Mouse (Mus musculus) stomach, postnatal 0 days (tissue): Measurements from ENCODE around the gene Prmt8. TPM values are rescaled to one million over a fixed set of nuclear protein-coding genes. Genes with fewer than 3 reads are reported as not detected.

Experiments used
- ATAC-seq: fragments of 200-750 bp; cut with Nextera tagmentation; 2 replicates; pipeline ENCODE4 v1.8.0; 2017; ENCODE audit not compliant: low FRiP score, low TSS enrichment
- DNase-seq: peaks from one replicate; pipeline ENCODE4 v3.0.0-alpha.2; 2016; ENCODE audit warnings: low spot score
- H3K27ac ChIP-seq: fragments of 300-500 bp; sonication (generic); replicated peaks from 2 replicates; pipeline ENCODE4 v1.5.1; 2014; ENCODE audit warnings: mild to moderate bottlenecking, control low read depth
- H3K27me3 ChIP-seq: fragments of 300-500 bp; sonication (generic); 2 replicates; pipeline ENCODE4 v1.6.1; 2014; ENCODE audit warnings: low read length; ENCODE audit not compliant: control insufficient read depth, insufficient read depth
- H3K36me3 ChIP-seq: fragments of 300-500 bp; sonication (generic); 2 replicates; pipeline ENCODE4 v1.6.1; 2014; ENCODE audit warnings: low read length, mixed read lengths; ENCODE audit not compliant: control insufficient read depth, insufficient read depth
- H3K4me1 ChIP-seq: fragments of 300-500 bp; sonication (generic); replicated peaks from 2 replicates; pipeline ENCODE4 v1.6.1; 2014; ENCODE audit warnings: antibody characterized with exemption; ENCODE audit not compliant: control insufficient read depth, insufficient read depth
- H3K4me2 ChIP-seq: fragments of 300-500 bp; sonication (generic); replicated peaks from 2 replicates; pipeline ENCODE4 v1.6.1; 2014; ENCODE audit warnings: low read depth, mild to moderate bottlenecking, control low read depth, moderate library complexity
- H3K4me3 ChIP-seq: fragments of 300-500 bp; sonication (generic); 2 replicates; pipeline ENCODE4 v1.5.1; 2014; ENCODE audit warnings: low read depth, low read length, control low read depth
- H3K9ac ChIP-seq: fragments of 300-500 bp; sonication (generic); 2 replicates; pipeline ENCODE4 v1.6.1; 2014; ENCODE audit warnings: mild to moderate bottlenecking, low read length, control low read depth, mixed read lengths
- H3K9me3 ChIP-seq: fragments of 300-500 bp; sonication (generic); 2 replicates; pipeline ENCODE4 v1.6.1; 2016; ENCODE audit warnings: low read length; ENCODE audit not compliant: control insufficient read depth
- CTCF ChIP-seq: IDR thresholded peaks from 2 replicates; pipeline ENCODE4 v1.5.1; 2016; ENCODE audit warnings: antibody characterized with exemption, low read depth, mild to moderate bottlenecking, moderate library complexity
- EP300 ChIP-seq: optimal IDR thresholded peaks from 2 replicates; pipeline ENCODE3; 2016; ENCODE audit warnings: antibody characterized with exemption
- WGBS: fragments of 180-500 bp; shearing (Covaris S2); extraction: QIAGEN DNeasy Blood & Tissue Kit; methylation state at CpG from one replicate; pipeline ENCODE4 v1.1.7; 2014; 5-methylcytosine and 5-hydroxymethylcytosine counted together
- polyA plus RNA-seq: library from polyadenylated mRNA; unstranded; fragments of >200 nt; fragmentation: Nextera tagmentation; extraction: Ambion mirVana; gene quantifications from 2 replicates; pipeline ENCODE4 v1.2.1, GENCODE M21; 2015

Gene Prmt8
- polyA plus RNA-seq, 1 experiment from 2014 or later = 0.12 TPM

DNA sequence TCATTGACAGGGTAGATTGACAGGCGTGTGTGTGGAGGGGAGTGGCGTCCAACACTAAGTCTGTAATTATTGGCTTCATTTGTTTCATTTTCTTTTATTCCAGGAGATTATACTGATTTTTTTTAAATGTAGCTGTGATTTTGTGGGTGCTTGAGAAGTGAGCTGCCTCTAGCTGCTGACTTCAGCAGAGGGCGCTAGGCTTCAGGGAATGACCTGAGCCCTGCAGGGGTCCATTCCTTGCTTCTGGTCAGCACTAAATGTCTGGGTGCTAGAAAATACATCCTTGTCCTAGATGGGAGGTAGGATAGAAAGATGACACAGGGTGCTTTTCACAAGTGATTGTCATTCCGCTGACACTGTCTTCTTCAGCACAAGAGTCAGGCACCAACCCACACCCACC, 99.2 kb downstream of the Prmt8 start:
- H3K9ac ChIP-seq = no peak overlapping the region
- no peak overlapping the region for H3K4me3 ChIP-seq
- no peaks in the 10 kb centered on the region for H3K36me3 ChIP-seq
- H3K27me3 ChIP-seq = no peaks in the 10 kb centered on the region
- ATAC-seq (no peak), DNase-seq (no peak)
- TF ChIP-seq CTCF (peak; percentile 46), EP300 (no peak)
- H3K9me3 ChIP-seq = no peaks in the 10 kb centered on the region
- no peak overlapping the region for H3K27ac ChIP-seq
- WGBS = 97% methylated on average over 4 of the region's 4 CpGs
- H3K4me1 ChIP-seq = no peaks in the 10 kb centered on the region
- no peak overlapping the region for H3K4me2 ChIP-seq

DNA sequence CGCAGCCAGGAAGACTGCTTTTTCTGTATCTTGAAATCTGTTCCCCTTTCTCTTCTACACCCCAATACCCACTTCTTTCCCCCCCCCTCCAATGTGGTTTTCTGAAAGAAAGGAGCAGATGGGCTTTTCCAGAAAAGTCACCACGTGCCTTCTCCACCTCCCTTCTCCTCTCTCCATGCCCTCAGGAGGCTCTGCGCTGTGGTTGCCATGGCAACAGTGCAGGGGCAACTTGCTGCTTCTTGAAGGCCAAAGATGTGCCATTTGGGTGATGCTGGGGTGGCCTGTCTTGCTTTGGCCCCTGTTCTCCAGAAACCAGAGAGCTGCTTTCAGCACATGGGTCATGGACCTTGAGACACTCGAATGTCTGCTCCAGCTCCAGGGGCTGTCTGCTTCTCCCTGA, 100.0 kb downstream of the Prmt8 start:
- ATAC-seq (no peak), DNase-seq (no peak)
- WGBS = 68% methylated on average over 4 of the region's 4 CpGs
- TF ChIP-seq EP300 (no peak), CTCF (no peak)
- no peak overlapping the region for H3K27ac ChIP-seq
- no peaks in the 10 kb centered on the region for H3K27me3 ChIP-seq
- H3K4me2 ChIP-seq = no peak overlapping the region
- no peaks in the 10 kb centered on the region for H3K9me3 ChIP-seq
- H3K4me3 ChIP-seq = no peak overlapping the region
- H3K9ac ChIP-seq = no peak overlapping the region
- no peaks in the 10 kb centered on the region for H3K36me3 ChIP-seq
- no peaks in the 10 kb centered on the region for H3K4me1 ChIP-seq

DNA sequence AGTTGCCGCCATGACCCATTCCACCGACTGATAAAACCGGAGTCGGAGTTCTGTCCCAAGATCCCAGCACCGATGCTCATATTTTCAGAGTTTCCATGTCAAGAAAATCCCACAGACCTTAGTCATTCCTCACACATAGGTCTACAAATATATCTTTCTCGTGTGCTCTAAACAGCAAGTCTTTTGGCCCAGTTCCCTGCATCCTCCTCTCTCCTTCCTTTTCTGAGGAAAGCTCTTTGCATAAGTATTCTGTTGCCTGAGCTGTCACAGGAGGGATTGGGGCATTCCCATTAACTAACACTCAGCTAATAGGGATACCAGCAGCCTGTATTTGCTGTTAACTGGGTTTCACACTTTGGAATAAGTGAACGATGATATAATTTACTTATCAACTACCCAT, 106.0 kb downstream of the Prmt8 start:
- 0 out of 2 replicates have a peak, but pooled peaks cover 3% of the 10 kb centered on the region for H3K36me3 ChIP-seq
- no peaks in the 10 kb centered on the region for H3K4me1 ChIP-seq
- H3K27me3 ChIP-seq = no peaks in the 10 kb centered on the region
- no peak overlapping the region for H3K9ac ChIP-seq
- ATAC-seq (no peak), DNase-seq (no peak)
- WGBS = 81% methylated on average over 7 of the region's 7 CpGs
- H3K27ac ChIP-seq = no peak overlapping the region
- no peak overlapping the region for H3K4me2 ChIP-seq
- TF ChIP-seq EP300 (no peak), CTCF (no peak)
- H3K4me3 ChIP-seq = no peak overlapping the region
- no peaks in the 10 kb centered on the region for H3K9me3 ChIP-seq

DNA sequence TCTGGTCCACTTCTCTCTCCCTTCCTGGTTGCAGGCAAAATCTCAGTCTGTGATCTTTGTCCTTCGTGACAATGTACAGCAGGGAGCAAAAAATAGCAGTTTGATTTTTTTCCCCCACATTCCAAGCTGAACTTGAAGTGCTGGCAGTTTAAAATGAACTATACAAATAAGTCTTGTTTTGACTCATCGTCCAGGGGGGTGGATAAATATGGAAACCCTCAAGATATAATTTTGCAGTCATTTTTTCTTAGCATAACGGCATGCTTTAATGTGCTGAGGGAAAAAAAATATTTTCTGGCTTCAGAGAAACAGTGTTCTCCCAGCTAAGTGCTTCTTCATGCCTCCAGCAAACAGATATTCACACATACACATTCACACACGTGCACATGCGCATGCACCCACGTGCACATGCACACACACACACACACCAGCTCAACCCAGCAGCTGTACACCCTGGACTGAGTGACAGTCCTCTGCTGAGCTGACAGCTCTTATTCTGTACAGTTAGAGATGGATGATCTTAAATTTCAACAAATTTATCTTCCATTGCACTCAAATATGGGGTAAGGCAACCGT, 107.5 kb downstream of the Prmt8 start:
- no peaks in the 10 kb centered on the region for H3K4me1 ChIP-seq
- no peaks in the 10 kb centered on the region for H3K9me3 ChIP-seq
- H3K9ac ChIP-seq = no peak overlapping the region
- no peak overlapping the region for H3K27ac ChIP-seq
- H3K27me3 ChIP-seq = no peaks in the 10 kb centered on the region
- H3K36me3 ChIP-seq = 0 out of 2 replicates have a peak, but pooled peaks cover 3% of the 10 kb centered on the region
- no peak overlapping the region for H3K4me2 ChIP-seq
- H3K4me3 ChIP-seq = no peak overlapping the region
- WGBS = 70% methylated on average over 7 of the region's 7 CpGs
- no peak for DNase-seq
- no peak for TF ChIP-seq EP300
- no peak for TF ChIP-seq CTCF
- no peak for ATAC-seq

DNA sequence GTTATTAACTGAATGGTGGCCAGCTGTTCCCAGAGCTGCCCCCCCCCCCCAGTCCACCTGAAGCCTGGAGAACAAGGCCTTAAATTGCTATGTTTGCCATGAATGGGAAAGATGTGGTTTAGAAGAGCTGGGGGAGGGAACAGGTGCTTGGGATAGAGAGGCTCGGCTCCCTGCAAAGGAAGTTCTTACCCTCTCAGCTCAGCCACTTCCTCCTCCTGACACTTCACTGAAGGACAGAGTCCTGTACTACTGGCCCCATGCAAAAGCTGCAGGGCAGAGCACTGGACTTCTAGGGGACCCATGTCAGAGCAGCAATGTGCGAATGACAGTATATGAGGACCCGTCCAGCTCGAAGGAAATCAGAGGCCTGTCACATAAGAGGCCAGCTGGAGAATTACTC, 109.3 kb downstream of the Prmt8 start:
- H3K4me3 ChIP-seq = no peak overlapping the region
- H3K27ac ChIP-seq = no peak overlapping the region
- H3K4me1 ChIP-seq = no peaks in the 10 kb centered on the region
- TF ChIP-seq EP300 (no peak), CTCF (no peak)
- no peak for DNase-seq
- 0 out of 2 replicates have a peak, but pooled peaks cover 3% of the 10 kb centered on the region for H3K36me3 ChIP-seq
- H3K27me3 ChIP-seq = no peaks in the 10 kb centered on the region
- no peak overlapping the region for H3K4me2 ChIP-seq
- ATAC-seq = no peak
- H3K9ac ChIP-seq = no peak overlapping the region
- no peaks in the 10 kb centered on the region for H3K9me3 ChIP-seq
- WGBS = 87% methylated on average over 4 of the region's 4 CpGs

DNA sequence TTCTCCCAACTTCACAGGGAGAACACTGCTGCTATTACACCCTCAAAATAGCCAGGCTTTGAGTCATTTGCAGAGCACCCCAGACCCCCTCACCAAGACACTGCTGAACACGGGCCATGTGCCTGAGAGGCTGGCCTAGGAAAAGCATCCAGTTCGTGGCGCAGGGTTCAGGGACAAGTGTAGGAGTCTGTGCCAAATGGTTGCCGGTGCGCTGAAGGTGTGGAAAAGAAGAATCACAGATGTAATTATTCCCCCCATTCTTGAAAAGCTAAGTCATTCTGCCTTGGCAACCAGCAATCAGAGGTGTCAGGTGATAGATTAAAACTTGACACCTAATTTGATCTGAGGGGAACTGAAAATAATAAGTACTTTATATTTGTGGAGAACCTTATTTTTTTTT, 109.8 kb downstream of the Prmt8 start:
- Histone ChIP-seq H3K27ac (no peak overlapping the region), H3K4me2 (no peak overlapping the region), H3K9me3 (no peaks in the 10 kb centered on the region), H3K27me3 (no peaks in the 10 kb centered on the region), H3K36me3 (0 out of 2 replicates have a peak, but pooled peaks cover 3% of the 10 kb centered on the region), H3K9ac (no peak overlapping the region), H3K4me3 (no peak overlapping the region), H3K4me1 (no peaks in the 10 kb centered on the region)
- ATAC-seq (no peak), DNase-seq (no peak)
- WGBS = 66% methylated on average over 5 of the region's 5 CpGs
- TF ChIP-seq CTCF = no peak
- no peak for TF ChIP-seq EP300
